Mouse (Mus musculus) kidney, postnatal 36 days (tissue): Measurements from ENCODE around the gene Slc25a33.
A peak's percentile ranks its signal among the peaks of the same experiment; 100 is the strongest.
"Not testable (repeated sequence)": the region's sequence is repeated elsewhere in the genome, so short reads cannot be mapped to it uniquely, and the experiment has no call there.

Experiments
- DNase-seq, 2 experiments: peaks; one replicate each; pipeline ENCODE4 v3.0.0; 2021 to 2022; ENCODE audit warnings: mixed read lengths in 2 of 2

Gene Slc25a33

DNA sequence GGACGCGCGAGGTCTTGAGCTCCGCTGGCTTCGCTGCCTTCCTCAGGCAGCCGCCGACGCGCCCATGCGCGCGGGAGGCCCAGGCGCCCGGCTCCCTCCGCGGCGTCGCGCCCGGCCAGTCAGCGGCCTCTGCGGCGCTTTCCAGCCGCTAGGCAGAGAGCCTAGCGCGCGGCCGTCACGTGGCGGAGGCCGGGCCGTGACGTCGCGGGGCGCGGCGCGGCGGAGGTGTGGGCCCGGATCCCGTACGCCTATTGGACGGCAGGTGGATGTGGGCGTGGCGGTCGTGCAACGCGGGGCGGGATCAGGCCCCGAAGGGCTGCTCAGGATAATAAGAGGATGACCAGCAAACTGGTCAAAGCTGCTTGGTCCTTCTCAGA lies at the start of gene Slc25a33:
Slc25a33 (minus strand) TSS at position 184 of the 377 bp plus-strand sequence.
- peak; percentile 97 to 98 for DNase-seq

DNA sequence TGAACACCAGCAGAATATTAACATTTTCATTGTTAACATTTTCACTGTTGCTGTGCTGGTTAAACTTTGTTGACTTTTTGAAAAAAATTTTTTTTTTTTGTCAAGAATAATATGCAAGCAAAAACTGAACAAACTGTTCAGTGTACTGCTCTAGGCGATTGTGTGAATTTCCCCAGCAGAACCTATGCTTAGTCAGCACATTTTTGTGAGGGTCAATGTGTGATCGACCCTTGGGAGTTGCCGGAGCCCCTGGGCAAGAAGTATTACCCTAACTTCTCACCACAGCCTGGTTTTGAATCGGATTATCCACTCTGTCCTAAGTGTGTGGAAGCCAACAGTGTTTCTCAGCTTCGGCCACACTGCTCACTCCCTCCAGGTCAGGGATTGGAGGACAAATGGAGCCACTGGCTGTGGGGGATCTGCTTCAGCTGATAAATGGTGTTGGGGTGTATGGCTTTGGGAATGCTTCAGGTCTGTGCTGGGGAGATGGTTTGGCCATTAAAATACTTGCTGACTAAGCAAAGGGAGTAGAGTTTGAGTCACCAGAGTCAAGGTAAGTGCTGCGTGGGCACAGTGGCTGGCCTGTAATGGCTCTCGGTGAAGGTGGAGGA lies 48.6 kb upstream of the Slc25a33 start:
- no peak for DNase-seq

DNA sequence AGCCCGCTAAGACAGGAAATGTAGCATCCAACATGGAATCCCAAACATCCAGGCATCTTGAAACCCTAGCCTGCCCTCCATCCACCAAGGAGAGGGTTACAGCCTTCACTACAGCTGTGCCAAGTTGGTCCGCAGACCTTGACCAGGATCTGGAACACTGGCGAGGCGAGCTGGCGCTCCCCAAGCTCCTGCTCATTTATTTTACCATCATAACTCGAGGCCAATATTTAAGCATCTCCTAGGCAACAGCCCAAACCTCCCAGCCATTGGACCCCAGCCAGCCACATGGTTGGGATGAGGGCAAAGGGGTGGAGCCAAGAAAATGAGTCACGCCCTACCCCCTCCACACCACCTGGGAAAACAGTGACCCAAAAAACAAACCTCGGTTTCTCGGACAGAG lies 48.0 kb upstream of the Slc25a33 start:
- peak; percentile 70 to 73 for DNase-seq

DNA sequence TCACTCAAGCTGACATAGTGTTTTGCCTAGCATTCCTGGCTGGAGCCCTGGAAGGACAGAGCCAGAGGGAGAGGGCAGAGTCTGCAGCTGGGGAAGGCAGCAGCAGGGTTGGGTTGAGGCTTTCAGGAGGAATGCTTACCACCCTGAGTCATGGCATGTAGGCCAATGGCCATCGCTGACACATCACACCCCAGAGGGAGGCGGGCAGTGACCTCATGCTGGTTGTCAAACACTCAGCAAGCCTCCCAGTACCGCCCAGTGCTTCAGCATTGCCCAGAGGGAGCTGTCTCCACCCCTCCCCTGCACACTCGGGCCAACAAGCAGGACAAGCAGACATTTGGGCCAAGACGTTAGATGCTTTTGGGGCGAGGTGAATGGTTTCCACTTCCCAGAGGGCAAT lies 46.5 kb upstream of the Slc25a33 start:
- peak; percentile 56 to 75 for DNase-seq

DNA sequence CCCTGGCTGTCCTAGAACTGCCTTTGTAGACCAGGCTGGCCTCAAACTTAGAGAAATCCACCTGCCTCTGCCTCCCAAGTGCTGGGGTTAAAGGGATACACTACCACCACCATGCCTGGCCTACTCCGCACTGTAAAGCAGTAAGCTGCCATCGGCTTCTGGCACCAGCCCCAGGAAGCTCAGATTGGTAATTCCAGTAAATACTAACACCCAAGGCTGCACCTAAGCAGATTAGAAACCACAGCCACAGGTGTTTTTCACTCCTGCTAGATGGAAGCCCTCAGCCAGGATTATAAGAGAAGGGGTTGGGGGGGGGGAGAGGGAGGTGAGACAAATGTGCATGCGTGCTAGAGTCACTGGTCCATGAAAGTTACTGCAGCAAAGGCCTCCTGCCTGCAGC lies 45.1 kb upstream of the Slc25a33 start:
- DNase-seq, result no peak

DNA sequence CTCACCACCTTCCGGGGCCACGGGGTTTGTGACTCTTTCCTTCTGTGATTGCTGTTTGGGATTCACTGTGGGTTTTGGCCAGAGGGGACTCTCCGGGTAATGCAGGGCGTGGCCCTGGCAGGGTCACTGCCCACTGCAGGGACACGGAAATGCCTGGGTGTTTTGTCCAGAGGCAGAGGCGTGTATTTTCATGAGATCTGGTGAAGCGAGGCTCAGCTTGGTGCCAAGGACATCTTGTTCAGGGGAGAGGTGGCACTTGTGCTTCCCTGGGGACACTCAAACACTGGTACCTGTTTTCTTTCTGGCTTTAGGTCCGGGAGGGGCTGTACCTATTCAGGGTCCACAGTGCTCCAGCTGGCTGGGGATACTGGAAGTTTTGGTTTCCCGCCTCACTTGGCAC lies 42.5 kb upstream of the Slc25a33 start:
- peak in 1 of 2 experiments; percentile 24 for DNase-seq

DNA sequence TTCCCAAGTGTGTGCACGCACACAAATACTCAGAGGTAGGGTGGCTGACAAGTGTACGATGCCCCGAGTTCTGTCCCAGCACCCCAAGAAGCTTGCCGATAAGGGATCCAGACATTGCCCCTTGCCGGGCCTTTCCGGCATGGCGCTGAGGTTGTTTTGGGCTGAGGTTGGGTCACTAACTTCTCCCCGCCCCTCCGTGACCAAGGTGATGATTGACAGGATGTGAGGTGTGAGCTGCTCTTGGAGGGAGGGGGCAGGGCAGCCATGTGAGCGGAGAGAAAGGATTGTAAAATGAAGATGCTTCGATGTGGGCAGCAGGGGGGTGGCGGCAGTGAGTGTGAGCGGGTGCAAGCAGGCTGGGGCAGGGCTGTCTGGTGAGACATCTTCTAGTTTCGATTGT lies 41.5 kb upstream of the Slc25a33 start:
- DNase-seq, result no peak

DNA sequence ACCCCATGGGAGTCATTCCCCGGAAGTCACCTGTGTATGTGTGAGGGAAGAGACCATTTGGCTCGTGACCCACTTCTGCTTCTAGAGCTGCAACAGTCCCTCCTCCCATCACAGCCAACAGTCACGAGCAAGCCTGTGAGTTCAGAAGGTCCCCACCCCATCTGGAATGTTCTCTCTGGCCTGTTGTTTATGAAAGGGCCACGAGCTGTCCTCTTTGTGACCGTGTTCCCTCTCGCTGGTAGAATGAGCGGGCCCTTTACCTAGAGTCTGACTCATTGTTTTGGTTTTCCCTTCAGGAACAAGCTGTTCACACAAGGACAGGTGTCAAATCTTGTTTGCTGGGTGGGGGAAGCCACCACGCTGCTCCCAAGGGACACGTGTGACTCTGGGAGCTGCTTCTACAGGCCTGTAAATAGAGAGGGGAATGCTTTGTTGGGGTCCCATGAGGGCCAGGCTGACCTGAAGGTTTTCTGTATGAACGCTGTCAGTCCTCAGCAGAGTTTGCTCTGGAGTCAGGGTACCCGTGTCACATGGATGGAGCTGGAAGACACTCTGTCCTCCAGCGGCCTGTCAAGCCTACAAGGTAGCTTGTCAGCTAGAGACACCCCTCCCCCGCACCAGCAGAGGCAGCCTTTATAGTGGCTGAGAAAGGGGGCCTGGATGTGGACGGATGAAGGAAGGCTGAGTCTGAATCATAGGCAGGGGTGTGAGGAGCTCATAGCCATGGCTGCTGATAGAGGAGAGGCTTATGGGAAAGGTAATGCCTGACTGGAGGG lies 39.5 kb upstream of the Slc25a33 start:
- peak in 1 of 2 experiments; percentile 54 for DNase-seq

DNA sequence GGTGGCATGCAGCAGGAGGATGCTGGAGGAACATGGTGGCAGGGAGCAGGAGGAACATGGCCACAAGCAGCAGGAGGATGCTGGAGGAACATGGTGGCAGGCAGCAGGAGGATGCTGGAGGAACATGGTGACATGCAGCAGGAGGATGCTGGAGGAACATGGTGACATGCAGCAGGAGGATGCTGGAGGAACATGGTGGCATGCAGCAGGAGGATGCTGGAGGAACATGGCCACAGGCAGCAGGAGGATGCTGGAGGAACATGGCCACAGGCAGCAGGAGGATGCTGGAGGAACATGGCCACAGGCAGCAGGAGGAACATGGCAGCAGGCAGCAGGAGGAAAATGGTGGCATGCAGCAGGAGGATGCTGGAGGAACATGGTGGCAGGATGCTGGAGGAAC lies 36.3 kb upstream of the Slc25a33 start:
- not testable (repeated sequence) for DNase-seq

DNA sequence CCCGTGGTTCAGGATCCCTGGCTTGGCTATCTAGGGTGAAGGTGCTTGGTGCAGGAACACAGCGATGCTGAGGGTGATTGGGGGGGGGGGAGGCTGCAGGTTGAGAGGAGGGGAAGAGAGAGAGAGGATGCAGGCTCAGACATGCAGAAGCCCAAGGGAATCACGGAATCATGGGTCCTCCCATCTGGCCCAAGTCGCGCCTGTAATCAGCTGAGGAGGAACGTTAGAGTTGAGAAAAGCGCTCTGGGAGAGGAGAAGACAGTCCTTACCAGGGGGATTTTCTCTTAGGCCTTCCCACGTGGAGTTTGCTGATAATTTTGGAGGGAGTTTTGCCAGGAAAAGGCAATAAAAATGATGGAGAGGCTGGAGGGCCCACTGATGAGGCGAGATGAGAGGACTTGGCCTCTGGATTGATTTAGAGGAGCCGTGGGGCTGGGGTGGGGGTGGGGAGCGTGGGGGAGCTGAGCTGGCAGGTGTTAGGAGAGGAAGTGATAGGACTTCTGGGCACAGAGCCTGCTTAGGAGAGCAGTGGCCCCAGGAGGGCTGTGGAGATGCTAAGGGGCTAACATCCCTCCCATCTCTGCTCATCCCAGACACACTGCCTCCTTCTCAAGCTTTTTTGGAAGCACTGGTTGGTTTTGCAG lies 34.6 kb upstream of the Slc25a33 start:
- no peak for DNase-seq

DNA sequence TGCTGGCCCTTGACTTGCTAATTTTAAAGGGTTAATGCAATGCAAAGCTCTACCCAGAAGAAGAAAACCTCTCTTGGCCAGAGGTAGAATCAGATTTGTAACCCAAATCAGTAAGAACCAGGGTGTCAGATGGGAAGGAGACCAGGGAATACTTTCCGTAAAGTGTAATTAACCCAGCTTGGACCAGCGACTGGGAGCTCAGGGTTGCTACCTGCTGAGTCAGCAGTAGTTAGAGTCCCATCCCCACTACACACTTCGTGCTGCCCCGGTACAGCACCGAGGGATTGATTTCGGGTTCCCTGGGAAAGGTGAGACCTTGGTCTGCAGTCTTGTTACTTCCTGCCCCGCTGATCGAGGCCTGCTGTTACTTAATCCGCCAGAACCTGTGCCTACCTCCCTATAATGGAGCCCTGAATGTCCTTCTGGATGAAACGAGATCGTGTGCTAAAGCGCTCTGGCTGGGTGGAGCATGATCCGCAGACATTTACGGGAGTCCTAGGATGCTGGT lies 34.0 kb upstream of the Slc25a33 start:
- DNase-seq, result no peak

DNA sequence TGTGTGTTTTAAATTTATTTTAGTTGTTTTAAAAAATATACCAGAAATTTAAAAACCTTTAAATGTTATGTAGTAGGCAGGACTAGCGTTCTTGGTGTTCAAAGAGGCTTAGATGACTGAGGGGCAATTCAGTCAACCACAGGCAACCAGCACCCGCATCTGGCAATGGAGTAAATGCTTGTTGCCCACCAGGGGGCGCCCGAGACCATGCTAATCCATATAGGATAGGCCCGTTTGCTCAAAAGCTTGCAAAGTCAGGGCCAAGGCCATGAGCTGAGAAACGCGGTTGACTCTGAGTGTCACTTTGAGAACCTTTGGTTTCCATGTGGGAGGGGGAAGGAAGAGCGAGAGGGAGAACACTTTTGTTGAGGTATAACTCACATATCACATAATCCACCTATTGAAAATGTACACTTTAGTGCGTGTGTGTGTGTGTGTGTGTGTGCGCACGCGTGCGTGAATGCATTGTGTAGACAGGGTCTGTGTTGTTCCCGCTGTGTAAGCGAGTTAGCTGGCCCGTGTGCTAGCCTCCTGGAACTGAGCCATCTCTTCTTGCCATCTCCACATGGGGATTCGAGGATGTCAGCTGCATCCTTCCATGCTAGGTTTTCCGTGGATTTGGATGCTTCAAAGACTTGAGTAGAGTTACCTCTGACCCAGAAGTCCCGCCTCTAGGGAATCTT lies 32.8 kb upstream of the Slc25a33 start:
- DNase-seq, result peak; percentile 92 to 99

DNA sequence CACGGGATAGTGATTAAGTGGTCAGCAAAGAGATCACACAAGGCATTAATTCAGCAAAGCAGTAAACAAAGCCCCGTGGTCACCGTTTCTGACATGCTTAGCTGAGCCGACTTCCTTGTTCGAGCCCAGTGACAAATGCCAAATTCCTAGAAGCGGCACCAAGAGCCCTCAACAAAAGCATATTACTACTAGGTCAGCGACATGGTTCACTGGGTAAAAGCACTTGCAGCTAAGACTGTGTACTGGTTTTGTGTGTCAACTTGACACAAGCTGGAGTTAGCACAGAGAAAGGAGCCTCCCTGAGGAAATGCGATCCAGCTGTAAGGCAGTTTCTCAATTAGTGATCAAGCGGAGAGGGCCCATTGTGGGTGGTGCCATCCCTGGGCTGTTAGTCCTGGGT lies 28.2 kb upstream of the Slc25a33 start:
- DNase-seq, result peak in 1 of 2 experiments; percentile 44

DNA sequence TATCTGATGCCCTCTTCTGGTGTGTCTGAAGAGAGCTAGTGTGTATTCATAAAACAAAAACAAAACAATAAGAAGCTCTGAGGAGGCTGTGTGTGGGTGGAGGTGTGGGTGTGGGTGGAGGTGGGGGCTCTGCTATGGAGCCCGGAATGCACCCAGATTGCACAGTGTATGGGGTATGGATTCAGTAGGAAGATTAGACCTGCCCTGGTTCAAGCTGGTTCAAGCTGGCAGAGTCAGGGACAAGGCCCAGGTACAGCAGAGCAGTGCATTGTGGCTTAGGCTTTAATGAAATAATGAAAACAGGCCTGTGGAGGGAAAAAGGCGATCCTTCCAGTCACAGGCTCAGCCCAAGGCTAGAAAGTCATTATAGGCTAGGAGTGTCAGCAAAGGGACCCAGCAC lies 26.5 kb upstream of the Slc25a33 start:
- peak in 1 of 2 experiments; percentile 40 for DNase-seq

DNA sequence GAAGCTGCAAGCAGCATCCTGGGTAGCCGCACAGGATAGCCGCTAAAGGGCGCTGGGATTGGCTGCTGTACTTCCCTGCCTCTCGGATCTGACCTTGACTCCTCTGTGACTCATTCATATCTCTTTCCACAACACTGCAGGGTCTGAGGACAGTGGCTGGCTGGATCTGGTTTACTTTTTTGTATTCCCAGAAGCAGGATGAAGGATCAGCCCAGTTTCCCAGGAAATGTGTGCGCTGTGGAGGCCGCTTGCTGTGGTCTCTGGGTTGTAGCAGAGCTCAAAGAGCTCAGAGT lies 26.0 kb upstream of the Slc25a33 start:
- no peak for DNase-seq

DNA sequence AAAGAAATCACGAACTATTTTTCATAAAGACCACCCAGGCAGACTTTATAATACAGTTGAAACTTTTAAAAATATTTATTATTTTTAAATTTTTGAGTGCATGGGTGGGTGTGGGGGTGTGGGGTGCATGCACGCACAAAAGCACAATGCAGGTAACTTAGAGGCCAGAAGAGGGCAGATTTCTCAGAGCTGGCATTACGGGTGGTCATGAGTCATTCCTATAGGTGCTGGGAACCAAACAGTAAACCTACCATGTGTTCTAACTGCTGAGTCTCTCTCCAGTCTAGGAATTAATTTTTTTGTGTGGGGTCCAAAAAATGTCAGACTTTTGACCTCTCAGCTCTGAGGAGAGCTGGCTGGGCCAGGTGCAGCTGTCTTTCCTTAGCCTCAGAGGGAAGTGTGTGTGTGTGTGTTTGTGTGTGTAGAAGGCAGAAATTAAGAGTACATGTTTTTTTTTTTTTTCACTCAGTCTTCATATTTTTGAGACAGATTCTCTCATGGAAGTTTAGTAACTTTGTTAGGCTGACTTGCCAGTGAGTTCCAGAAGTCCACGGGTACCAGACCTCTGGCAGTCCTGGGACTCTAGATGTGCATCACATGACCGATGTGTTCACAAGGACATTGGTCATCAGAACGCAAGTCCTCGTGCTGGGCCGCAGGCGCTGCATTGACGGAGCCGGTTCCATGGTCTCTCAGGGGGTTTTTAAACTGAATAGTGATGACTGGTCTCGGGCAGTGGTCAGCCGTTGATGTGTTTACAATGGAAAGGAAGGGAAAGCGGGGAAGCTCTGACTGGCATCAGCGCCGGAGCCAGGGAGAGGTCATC lies 25.5 kb upstream of the Slc25a33 start:
- no peak for DNase-seq

DNA sequence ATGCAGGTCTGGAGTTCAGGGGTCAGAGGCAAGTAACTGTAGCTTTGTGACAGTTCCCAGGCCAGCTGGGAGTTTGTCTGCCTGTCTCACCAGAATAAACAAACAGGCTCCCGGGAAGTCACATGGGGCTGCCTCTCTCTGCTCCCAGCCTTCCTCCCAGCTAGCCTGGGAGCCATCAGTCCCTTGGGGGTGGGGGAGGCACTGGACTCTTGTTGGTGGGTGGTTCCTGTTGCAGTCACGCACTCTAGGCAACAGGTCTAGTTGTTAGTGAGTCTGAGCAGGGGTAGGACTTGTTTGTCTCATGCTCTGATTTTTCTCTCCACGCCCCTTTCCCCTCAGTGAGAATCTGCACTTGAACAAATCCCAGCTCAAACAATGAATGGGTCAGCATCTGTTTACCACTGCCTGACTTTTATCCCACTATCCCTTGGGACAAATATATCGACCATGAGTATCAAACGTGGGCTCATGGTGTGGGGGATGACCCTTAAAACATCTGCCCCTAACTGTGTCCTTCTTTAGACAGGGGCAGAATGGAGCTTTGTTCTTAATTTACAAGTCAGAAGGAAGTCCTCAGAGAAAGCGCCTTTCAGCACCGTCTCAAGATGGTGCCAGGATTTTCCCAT lies 24.7 kb upstream of the Slc25a33 start:
- DNase-seq, result peak in 1 of 2 experiments; percentile 64

DNA sequence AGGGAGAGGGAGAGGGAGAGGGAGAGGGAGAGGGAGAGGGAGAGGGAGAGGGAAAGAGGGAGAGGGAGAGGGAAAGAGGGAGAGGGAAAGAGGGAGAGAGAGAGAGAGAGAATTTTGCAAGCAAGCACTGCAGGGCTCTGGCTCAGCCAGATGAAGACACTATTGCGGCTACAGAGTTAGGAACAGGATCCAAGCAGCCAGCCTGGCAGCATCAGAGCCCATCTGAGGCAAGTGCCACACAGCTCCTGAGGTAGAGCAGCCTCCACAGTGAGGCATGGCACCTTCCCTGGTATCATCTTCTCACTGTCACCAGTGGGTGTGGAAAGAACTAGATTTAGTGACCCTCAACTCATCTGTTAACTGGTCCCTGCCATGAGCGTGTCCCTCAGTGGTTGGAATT lies 24.0 kb upstream of the Slc25a33 start:
- DNase-seq, result no peak

DNA sequence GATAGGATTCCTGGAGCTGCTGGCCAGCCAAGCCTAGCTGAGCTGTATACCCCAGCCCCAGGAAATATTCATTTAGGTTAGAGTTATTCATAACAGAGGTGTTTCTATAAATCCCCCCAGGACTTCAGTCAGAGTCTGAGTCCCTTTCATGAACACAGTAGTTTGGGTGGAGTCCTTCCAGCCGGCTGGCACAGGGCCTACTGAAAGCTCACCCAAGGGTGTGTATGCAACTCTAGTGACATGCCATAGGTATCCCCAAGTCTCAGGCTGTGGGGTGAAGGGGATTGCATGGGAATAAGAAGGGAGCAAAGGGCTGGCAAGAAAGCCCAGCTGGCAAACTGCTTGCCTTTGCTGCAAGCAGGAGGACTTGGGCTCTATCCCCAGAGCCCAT lies 23.1 kb upstream of the Slc25a33 start:
- no peak for DNase-seq

DNA sequence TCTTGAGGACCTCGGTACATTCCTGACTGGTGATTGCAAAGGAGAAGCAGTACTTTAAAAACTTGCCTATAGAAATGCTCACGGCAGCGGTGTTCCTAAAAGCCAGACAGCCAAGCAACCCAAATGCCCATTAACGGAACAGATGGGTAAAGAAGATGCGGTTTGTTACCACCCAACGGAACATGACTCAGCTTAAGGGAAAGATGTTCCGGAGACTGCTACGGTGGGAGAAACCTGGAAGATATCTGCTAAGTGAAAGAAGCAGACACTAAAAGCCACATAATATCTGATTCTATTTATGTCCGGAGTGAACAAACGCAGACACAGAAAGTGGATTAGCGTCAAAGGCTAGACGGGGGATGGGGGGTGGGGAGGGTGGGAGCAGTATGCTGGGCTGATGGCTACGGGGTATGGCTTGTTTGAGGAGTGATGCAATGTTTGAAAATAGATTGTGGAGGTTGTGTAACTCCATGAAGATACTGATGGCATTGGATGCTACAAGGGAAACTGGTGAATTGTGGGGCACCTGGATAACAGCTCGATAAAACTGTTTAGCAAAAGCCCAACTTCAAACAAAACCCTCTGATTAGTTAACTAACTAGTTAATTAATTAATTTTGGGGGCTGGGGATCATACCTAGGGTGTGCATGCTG lies 22.6 kb upstream of the Slc25a33 start:
- DNase-seq, result no peak

DNA sequence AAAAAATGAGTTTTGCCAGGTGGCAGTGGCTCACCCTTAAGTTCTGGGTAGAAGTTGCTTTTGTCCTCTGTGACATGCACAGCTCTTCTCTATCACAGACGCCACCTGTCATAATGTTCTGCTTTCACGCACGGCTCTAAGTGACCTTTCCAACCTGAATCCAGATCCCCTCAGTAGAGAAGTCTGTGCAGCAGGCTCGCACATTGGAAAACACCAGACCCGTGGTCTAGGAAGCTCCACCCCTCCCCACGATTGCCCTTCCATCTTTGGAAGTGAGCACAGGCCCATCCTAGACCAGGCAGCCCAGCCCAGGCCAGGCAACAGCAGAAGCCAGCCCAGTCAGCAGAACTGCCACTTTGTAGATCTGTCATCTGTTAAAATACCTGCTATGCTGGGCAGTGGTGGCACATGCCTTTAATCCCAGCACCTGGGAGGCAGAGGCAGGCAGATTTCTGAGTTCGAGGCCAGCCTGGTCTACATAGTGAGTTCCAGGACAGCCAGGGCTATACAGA lies 20.9 kb upstream of the Slc25a33 start:
- no peak for DNase-seq

DNA sequence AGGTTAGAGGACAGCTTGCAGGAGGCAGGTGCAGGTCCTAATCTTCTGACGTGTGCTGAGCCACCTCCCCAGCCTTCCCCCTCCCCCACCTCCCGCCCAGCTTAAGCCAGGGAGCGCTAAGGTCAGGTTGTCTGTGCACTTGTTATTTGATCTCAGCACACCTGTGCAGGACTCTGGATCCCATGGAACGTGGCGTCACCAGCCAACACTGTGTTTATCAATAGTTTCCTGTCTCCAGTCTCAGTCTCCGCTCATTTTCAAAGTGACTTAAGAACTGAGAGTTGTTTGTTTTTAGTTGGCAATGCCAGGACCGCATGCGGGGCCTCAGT lies 19.9 kb upstream of the Slc25a33 start:
- no peak for DNase-seq
